Mouse (Mus musculus): ENCODE data around the gene Lancl2.

DNA sequence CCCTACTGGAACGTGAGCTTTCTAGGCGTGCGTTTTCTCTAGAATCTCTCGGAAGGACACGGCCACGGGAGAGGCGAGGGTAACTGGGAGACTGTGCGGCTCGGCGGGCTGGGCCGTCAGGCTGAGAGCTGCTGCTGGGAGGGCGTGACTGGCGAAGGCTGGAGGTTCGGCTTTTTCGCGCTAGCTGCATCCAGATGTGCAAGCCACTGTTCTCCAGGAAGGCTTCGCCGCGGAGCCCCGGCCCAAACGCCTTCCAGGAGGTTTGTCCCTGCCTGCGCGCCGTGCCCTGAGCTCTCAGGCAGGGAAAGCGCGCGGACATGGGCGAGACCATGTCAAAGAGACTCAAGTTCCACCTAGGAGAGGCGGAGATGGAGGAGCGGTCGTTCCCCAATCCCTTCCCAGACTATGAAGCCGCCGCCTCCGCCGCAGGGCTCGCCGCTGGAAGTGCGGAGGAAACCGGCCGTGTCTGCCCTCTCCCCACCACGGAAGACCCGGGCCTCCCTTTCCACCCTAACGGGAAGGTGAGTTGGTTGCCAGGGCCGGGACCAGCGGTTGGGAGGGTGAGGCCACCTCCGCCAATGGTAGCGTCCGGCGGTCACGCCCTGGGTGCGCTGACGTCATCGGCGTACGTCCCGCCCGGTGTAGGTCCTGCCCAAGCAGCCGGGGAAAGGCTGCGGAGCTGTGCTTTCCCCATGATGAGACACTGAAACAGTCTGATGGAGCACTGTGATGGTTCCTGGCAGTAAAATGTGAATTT, 581 bp downstream of the Lancl2 start:
- TF ChIP-seq CTCF (IDR thresholded peaks at IDR 0.05; ENCODE audit: control insufficient read depth, insufficient read depth, insufficient read length) (no peak), CEBPB (IDR thresholded peaks at IDR 0.05; ENCODE audit: low read depth) (no peak), MAX (IDR thresholded peaks at IDR 0.05) (peak; percentile 18), USF1 (IDR thresholded peaks at IDR 0.05; ENCODE audit: low read depth) (no peak)

All from C2C12 (cell line).